Mouse (Mus musculus): ENCODE measurements around the gene Atp4b.

- TF ChIP-seq GATA1 (IDR thresholded peaks at IDR 0.05; ENCODE audit: borderline replicate concordance, low read length) (no peak), POLR2AphosphoS5 (IDR thresholded peaks at IDR 0.05; ENCODE audit: insufficient replicate concordance, low read depth, low read length) (no peak), CTCF (IDR thresholded peaks at IDR 0.05; ENCODE audit: low read depth, low read length) (no peak)
Measured at GRCm38 (mm10) chr8:13343134-13343533, 53.5 kb downstream of the Atp4b start.

Data from G1E (cell line).